Mouse (Mus musculus) lung, adult 2 months (tissue): ENCODE data around the gene Slc6a12.

ENCODE experiments used
- CTCF ChIP-seq: fragments of 200-500 bp; IDR thresholded peaks from 2 replicates; pipeline ENCODE4 v1.5.1; 2011; ENCODE audit warnings: mild to moderate bottlenecking, low read length, control low read depth; ENCODE audit not compliant: insufficient read depth
- POLR2A ChIP-seq: fragments of 200-500 bp; IDR thresholded peaks from 2 replicates; pipeline ENCODE4 v1.6.1; 2011; ENCODE audit warnings: low read depth, mild to moderate bottlenecking, control low read depth, low read length, borderline replicate concordance; ENCODE audit errors: extremely low read depth

- no peak for TF ChIP-seq CTCF
- TF ChIP-seq POLR2A: no peak
Observed at GRCm38 (mm10) chr6:121325740-121326139, 17.1 kb upstream of the Slc6a12 start.
